Mouse (Mus musculus) B cell, adult 2 months (primary cell): ENCODE results near the gene Idi1.
"Not testable (repeated sequence)": the region's sequence is repeated elsewhere in the genome, so short reads cannot be mapped to it uniquely, and the experiment has no call there.

ENCODE experiments used
- DNase-seq, 2 experiments: peaks; one replicate each; pipeline ENCODE4 v3.0.0; 2022

The Idi1 gene

GRCm38 (mm10) chr13:8888603-8889002 is 3.3 kb downstream of the Idi1 start:
- peak; percentile 48 to 60 for DNase-seq

- DNase-seq, result not testable (repeated sequence)
Measured at GRCm38 (mm10) chr13:8905986-8906385, 20.7 kb downstream of the Idi1 start.

DNA sequence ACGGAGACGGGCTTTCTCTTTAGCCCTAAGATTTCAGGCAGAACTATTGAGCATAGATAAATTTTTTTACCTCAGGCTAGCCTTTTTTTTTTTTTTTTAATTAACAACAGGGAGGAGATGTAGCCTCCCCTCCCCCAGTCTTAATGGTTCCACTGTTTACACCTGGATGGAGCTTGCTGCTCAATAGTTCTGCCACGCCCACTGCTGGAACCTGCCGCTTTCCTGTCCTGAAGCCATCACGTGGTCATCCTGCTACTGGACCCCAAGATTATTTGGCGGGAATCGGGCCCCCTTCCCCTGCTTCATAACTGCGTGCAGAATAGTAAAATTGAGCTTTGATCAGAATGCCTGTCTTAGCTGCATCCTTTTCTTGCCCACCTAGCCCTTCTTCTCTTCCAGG is 28.6 kb downstream of the Idi1 start:
- DNase-seq, result not testable (repeated sequence)

DNA sequence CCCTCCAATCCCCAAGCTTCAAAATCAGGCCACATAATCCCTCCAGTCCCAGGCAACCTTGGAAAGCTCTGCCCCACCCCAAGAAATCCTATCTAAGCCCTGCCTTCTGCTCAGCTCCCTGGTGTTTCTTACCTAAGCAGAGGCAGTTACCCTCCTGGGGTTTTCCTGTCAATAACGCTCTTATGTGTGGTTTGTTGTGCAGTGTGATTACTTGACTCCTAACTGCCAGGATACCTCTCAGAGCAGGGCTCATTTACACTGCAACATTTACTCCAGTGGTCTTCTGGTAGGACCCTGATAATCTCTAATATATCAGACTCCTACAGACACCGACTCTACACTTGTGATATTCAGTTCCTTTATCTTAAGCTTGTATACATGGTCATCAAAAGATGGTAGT is 48.2 kb downstream of the Idi1 start:
- no peak for DNase-seq

GRCm38 (mm10) chr13:8937611-8938140 is 52.4 kb downstream of the Idi1 start:
- DNase-seq, result not testable (repeated sequence)

- DNase-seq, result not testable (repeated sequence)
Measured at GRCm38 (mm10) chr13:8941110-8941509, 55.8 kb downstream of the Idi1 start.

DNA sequence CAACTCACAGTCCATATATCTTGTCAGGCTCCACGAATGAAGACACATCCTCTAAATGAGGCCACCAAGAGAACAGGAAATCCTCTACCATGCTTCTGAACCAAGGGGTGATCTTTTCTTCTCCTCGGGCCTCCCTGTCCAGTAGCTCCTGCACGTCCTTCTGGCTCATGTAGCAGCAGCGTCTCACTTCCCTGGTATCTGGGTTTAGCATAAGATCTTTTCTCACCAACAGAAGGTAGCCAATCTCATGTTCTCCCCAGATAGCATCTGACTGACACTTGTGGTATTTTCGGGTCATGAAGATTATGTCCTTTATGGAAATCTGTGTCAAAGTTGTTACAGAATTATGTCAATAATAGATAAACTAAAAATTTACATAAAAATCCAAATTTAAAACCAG is 56.4 kb downstream of the Idi1 start:
- not testable (repeated sequence) for DNase-seq
